Mouse (Mus musculus) heart, postnatal 10 days (tissue): ENCODE results near the gene Sf1. TPM values are rescaled to one million over a fixed set of nuclear protein-coding genes. Genes with fewer than 3 reads are reported as not detected.
A peak's percentile ranks its signal among the peaks of the same experiment; 100 is the strongest.

ENCODE experiments used
- DNase-seq, 2 experiments: peaks; one replicate each; pipeline ENCODE4 v3.0.0; 2021
- intact Hi-C: fragments of 180-260 bp; cut with DNase I; formaldehyde crosslinking; loops from one replicate; pipeline ENCODE4 v1.15.1; 2025
- total RNA-seq, 2 experiments: library from RNA; stranded (reverse); gene quantifications; 2 replicates each; pipeline ENCODE4 v1.2.3; 2021

Sf1 gene
- 100 to 1,000 TPM; 118 to 143 TPM for total RNA-seq

GRCm38 (mm10) chr19:6363411-6364240 is at the start of gene Sf1:
Sf1 (plus strand) TSS chr19:6363690.
- intact Hi-C loops, result loop anchor here (2.0 kb wide), 1 partner anchor 35 kb away; the partner anchor contains the start of gene Rasgrp2
- DNase-seq, result peak; percentile 100

DNA sequence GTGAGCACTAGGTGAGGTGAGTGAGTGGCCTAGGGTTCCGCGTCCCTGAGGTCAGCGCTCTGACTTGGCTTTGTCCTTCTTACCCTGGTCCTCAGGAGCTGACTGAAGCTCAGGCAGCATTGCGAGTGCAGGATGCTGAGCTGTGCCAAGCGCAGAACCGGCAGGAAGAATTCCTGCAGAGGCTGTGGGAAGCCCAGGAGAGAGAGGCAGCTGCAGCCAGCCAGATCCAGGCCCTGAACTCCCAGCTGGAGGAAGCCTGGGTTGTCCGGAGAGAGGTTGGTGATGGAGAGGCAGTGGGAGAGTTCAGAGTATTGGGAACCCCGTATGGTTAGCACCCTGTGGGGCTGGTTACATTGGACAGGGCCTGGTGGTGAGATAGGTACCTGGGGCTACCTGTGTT is 49.7 kb upstream of the Sf1 start:
- intact Hi-C loops, result no loop called here
- no peak for DNase-seq

- no peak for DNase-seq
- intact Hi-C loops, result no loop called here
Measured at GRCm38 (mm10) chr19:6314513-6314912, 49.0 kb upstream of the Sf1 start.

DNA sequence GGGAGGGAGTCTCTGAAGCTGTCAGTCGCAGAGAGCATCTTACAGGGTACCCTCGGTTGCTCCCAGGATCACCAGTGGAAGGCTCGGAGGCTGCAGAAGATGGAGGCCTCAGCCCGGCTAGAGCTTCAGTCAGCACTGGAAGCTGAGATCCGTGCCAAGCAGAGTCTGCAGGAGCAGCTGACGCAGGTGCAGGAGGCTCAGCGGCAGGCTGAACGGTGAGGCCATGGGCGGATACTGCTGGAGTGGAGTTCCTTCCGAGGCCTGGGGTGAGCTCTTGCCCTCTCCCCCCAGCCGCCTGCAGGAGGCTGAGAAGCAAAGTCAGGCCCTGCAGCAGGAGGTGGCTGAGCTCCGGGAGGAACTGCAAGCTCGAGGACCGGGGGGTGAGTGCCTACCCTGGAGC is 47.9 kb upstream of the Sf1 start:
- intact Hi-C loops, result no loop called here

GRCm38 (mm10) chr19:6318145-6318544 is 45.3 kb upstream of the Sf1 start:
- intact Hi-C loops, result no loop called here
- DNase-seq, result no peak

More for the DNA sequence above, 47.9 kb upstream of the Sf1 start:
- DNase-seq, result no peak

DNA sequence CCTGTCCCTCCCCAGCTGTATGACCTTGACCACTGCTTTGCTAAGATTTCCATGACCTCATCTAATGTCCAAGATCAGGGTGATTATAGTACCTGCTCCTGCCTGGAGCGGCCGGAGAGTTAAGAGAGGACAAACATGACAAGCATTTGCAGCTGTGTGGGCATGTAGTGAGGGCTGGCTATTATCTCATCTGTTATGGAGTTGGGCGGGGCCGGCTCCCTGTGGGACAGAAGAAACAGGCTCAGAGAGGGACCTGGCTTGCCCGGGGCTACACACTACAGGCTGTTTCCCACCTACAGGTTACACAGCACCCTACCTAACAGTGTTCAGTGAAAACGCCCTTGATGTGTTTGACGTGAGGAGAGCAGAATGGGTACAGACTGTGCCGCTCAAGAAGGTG is 42.1 kb upstream of the Sf1 start:
- intact Hi-C loops, result no loop called here
- DNase-seq, result no peak

DNA sequence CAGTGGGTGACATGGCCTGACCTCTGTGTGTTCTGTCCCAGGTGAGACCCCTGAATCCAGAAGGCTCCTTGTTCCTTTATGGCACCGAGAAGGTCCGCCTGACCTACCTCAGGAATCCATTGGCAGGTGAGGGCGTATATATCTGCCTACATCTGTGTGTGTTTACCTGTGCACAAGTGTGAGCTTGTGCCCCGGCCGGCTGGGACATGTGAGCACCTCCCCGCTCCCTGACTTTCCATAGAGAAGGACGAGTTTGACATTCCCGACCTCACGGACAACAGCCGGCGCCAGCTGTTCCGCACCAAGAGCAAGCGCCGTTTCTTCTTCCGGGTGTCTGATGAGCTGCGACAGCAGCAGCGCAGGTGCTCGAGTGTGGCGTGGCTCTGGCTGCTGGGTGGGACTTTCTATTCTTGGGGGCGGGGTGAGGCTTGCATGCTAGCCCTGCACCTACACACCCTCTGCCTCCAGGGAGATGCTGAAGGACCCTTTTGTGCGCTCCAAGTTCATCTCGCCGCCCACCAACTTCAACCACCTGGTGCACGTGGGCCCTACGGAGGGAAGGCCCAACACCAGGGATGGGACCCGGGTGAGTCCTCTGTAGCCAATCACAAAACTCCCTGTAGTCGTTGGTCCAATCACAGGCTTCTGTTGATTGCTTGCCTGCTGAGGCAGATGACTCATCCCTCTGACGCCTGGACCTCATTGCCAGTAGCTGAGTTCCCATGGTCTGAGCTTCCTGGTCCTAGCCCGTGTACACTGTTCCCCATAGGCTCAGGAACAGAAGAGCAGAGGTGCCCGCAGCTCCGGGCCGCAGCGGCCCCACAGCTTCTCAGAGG is 41.5 kb upstream of the Sf1 start:
- intact Hi-C loops, result no loop called here
- peak in 1 of 2 experiments; percentile 54 for DNase-seq

DNA sequence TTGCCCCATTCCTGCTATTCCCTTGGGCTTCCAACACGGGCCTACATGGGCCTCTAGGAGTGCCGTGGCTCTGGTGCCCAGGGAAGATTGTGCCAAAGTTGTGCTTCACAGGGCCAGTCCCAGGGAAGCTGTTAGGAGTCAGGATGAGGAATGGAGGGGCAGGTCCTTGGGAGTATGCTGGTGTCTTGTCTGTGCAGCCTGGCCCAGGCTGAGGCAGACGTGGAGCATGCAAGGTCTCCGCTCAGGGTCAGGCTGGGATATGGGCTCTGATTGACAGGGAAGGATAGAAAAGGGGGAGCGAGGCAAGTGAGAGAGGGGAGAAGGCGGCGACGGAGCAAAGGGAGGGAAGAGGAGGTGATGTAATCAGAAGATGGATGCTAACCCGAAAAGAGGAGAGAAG is 38.7 kb upstream of the Sf1 start:
- DNase-seq, result no peak
- intact Hi-C loops, result no loop called here

DNA sequence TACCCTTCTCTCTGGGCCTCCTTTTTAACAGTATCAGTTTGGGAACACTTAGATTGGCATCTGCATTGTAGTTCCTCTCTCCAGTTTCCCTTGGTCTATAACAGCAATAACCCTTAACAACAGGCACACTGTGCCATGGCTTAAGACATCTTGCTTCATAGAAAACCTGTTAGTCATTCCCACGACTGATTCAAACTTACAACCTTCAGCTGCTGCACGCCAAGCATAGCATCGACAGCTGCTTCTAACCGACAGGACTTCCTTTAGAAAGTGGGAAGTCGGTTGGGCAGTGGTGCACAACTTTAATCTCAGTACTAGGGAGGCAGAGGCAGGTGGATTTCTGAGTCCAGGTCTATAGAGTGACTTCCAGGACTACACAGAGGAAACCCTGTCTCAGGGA is 32.3 kb upstream of the Sf1 start:
- intact Hi-C loops, result loop anchor here (1.0 to 5.0 kb wide), 4 partner anchors 24 to 364 kb away; partner anchors contain the start of genes Arl2, Batf2 and Cdc42bpg

GRCm38 (mm10) chr19:6331719-6332516 is 31.6 kb upstream of the Sf1 start:
- DNase-seq, result peak; percentile 72 to 88
- intact Hi-C loops, result loop anchor here (1.0 to 5.0 kb wide), 4 partner anchors 25 to 365 kb away; partner anchors contain the start of genes Arl2, Batf2 and Cdc42bpg

More for the DNA sequence above, 32.3 kb upstream of the Sf1 start:
- DNase-seq, result no peak

DNA sequence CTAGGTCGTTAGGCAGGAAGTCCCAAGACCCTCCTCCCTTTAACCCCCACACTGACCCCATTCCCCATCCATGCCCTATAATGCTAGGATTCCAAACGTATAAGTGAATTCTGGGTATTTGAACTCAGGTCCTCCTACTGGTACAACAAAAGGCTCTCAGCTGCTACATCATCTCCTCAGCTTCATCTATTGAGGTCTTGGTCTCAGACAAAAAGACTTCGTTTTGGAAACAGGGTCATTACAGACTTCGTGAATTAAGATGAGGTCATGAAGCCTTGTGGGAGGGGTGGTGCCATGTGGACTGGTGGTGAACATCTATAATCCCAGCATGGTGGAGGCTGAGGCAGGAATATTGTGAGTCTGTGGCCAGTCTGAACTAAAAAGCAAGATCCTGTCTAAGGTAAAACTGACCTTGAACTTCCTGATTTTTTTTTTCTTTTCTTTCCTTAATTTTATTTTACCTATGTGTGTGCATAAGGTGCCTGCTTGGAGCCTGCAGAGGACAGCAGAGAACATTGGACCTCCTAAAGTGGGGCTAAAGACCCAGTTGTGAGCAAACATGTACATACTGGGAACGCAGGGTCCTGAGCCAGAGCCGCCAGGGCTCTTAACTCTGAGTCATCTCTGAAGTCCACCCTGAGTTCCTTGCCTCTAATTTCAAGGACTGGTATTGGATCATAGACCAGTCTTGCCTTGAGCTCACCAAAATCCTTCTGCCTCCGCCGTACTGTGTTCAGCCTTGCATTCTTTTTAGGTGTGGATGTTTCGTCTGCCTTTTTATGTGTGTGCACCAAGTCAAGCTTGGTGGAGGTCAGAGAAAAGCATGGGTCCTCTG is 29.5 kb upstream of the Sf1 start:
- intact Hi-C loops, result loop anchor here (5.0 kb wide), 2 partner anchors 192 to 367 kb away; partner anchors contain the start of genes Arl2 and Batf2
- no peak for DNase-seq

DNA sequence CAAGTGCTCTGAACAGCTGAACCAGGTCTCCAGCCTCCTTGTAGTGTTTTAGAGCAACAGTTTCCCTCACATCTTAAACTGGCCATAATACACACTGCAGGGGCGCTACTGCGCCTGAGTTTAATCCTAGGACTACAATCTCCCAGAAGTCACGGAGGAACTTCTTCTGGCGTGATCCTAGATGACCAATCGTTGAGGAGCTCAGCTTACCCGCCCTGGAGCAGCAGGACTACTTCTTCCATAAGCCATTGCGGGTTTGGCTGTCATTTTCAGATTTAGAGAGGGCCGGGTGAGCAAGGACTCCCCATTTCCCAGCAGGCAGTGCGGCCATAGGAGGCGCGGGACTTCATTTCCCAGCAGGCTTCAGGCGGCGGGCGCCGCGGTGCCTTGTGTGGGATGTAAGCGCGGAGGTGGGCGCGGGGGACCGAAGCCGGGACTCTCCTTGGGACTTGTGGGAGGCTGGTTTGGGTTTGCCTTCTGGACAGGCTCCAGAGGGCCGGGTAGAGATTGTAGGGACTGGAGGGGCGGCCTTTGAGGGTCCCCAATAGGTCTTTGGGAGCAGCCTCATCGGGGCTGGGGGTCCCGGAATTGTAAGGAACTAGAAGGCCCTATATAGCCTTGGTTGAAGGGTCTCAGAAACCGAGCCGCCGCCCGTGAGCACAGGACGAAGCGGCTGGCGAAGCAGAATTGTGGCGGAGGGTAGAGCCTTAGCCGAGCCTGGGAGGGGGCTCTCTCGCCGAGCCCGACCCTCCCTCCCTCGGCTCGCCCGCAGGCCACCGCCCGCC is 28.6 kb upstream of the Sf1 start, which contains the start of gene Men1:
Gene Men1 (plus strand): TSS at position 307 of the 785 bp plus-strand sequence.
- intact Hi-C loops, result loop anchor here (5.0 kb wide), 2 partner anchors 193 to 368 kb away; partner anchors contain the start of genes Arl2 and Batf2
- DNase-seq, result peak; percentile 96

DNA sequence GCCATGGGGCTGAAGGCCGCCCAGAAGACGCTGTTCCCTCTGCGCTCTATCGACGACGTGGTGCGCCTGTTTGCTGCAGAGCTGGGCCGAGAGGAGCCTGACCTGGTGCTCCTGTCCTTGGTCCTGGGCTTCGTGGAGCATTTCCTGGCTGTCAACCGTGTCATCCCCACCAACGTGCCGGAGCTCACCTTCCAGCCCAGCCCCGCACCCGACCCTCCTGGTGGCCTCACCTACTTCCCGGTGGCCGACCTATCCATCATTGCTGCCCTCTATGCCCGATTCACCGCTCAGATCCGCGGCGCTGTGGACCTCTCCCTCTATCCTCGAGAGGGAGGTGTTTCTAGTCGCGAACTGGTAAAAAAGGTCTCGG is 28.0 kb upstream of the Sf1 start:
- intact Hi-C loops, result no loop called here
- DNase-seq, result peak; percentile 37 to 45

DNA sequence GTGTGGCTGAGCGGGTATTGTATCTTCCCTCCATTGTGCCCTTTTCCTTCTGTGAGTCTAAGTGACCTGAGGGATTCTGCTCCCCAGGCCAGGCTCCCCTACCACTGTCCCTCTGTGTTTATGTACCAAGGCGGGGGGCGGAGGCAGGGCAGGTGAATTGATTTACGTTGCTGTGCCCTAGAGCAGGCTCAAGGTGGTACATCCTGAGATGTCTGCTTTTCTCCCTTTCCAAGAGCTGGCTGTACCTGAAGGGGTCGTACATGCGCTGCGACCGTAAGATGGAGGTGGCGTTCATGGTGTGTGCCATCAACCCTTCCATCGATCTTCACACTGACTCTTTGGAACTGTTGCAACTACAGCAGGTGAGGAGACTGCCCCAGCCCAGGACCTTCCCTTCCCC is 26.6 kb upstream of the Sf1 start:
- intact Hi-C loops, result no loop called here
- DNase-seq, result no peak

DNA sequence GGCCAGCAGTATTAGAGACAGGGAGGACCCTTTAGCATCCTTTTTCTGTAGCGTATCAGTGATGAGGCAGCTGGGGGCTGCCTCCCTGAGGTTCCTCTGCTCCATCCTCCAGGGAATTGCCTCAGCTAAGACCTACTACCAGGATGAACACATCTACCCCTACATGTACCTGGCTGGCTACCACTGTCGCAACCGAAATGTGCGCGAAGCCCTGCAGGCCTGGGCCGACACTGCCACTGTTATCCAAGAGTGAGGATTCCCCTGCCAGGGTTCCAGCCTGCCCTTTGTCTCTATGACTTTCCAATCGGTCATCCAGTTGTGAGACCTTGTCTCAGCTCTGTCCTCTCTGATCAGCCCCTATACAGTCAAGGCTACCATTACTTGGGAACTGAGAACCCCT is 25.3 kb upstream of the Sf1 start:
- intact Hi-C loops, result no loop called here
- DNase-seq, result no peak

GRCm38 (mm10) chr19:6338716-6339115 is 24.8 kb upstream of the Sf1 start:
- intact Hi-C loops, result no loop called here
- DNase-seq, result no peak

DNA sequence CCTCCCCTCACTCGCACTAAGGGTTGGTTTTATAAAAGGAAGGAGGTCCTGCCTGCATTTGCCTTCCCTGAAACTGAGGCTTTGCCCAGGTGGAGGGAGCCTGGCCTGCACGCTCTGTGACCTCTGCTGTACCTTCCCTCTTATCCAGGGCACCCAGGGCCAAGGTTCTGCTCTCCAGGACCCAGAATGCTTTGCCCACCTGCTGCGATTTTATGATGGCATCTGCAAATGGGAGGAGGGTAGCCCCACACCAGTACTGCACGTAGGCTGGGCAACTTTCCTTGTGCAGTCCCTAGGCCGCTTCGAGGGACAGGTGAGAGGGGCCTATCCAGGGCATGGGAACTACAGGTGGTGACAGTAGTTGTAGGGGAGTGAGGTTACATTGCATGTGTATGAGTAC is 24.3 kb upstream of the Sf1 start:
- no peak for DNase-seq
- intact Hi-C loops, result no loop called here

GRCm38 (mm10) chr19:6339890-6340504 is 23.5 kb upstream of the Sf1 start:
- DNase-seq, result peak; percentile 55 to 62
- intact Hi-C loops, result no loop called here
